Comparison of ENCODE assay signal across 15 mouse cellular contexts in genomic region chr5:147315432-147316075, GRCm38 (mm10). TPM values are rescaled to one million over a fixed set of nuclear protein-coding genes. Genes with fewer than 3 reads are reported as not detected.
A peak's percentile ranks its signal among the peaks of the same experiment; 100 is the strongest.
DNase-seq lines count a peak whose midpoint lies in the region; ATAC-seq and TF ChIP-seq lines count a peak whose summit lies in the region.
"Had no signal": no experiment of that assay in that cellular context is flagged by ENCODE, and none has a peak within 500 bp of the region (broad histone marks: within the 10 kb centered on the region; RNA-seq: fewer than 3 reads in every experiment).

No protein-coding gene starts in this region.

- no peaks in the 10 kb centered on the region for H3K36me3 ChIP-seq in embryonic facial prominence, embryonic 11.5 days (replicated peaks; ENCODE audit: control insufficient read depth, insufficient read depth, low read depth, low read length)
- no peaks in the 10 kb centered on the region for H3K36me3 ChIP-seq in embryonic facial prominence, embryonic 10.5 days (replicated peaks)
- H3K36me3 ChIP-seq in heart, postnatal 0 days (replicated peaks; ENCODE audit: control insufficient read depth, insufficient read depth, low read length), result no peaks in the 10 kb centered on the region
- H3K36me3 ChIP-seq in midbrain, postnatal 0 days (ENCODE audit: insufficient read depth, low read length), result no peaks in the 10 kb centered on the region
- H3K36me3 ChIP-seq in midbrain, embryonic 14.5 days (ENCODE audit: control insufficient read depth, insufficient read depth, low read length), result no peaks in the 10 kb centered on the region
- no peaks in the 10 kb centered on the region for H3K36me3 ChIP-seq in small intestine, adult 2 months (ENCODE audit: control insufficient read depth, insufficient read depth, low read length)
- H3K36me3 ChIP-seq: liver, embryonic 15.5 days had no signal

- H3K4me2 ChIP-seq in embryonic facial prominence, embryonic 11.5 days (ENCODE audit: low read depth, low read length), result no peak overlapping the region
- H3K4me2 ChIP-seq in heart, postnatal 0 days (ENCODE audit: low read depth, low read length), result 0 out of 2 replicates have a peak overlapping the region, but pooled peaks have one; percentile 15
- H3K4me2 ChIP-seq in midbrain, postnatal 0 days (ENCODE audit: low read depth, low read length, poor library complexity, severe bottlenecking), result no peak overlapping the region
- no peak overlapping the region for H3K4me2 ChIP-seq in midbrain, embryonic 14.5 days (ENCODE audit: low read length)
- H3K4me2 ChIP-seq: liver, embryonic 15.5 days had no signal

- H3K27me3 ChIP-seq in embryonic facial prominence, embryonic 11.5 days (ENCODE audit: control insufficient read depth, insufficient read depth, low read length), result peaks cover 88% of the 10 kb centered on the region
- peaks cover 100% of the 10 kb centered on the region for H3K27me3 ChIP-seq in embryonic facial prominence, embryonic 10.5 days (replicated peaks; ENCODE audit: low read depth, poor library complexity, severe bottlenecking)
- H3K27me3 ChIP-seq in heart, postnatal 0 days (ENCODE audit: control insufficient read depth, insufficient read depth, low read length), result peaks cover 94% of the 10 kb centered on the region
- H3K27me3 ChIP-seq in midbrain, postnatal 0 days (ENCODE audit: insufficient read depth, low read length), result peaks cover 82% of the 10 kb centered on the region
- peaks cover 91% of the 10 kb centered on the region for H3K27me3 ChIP-seq in midbrain, embryonic 14.5 days (ENCODE audit: control insufficient read depth, insufficient read depth, low read length)
- H3K27me3 ChIP-seq in small intestine, adult 2 months (ENCODE audit: control insufficient read depth, insufficient read depth, low read length), result no peaks in the 10 kb centered on the region; the same call in 1 of the 2 replicates

- TF ChIP-seq CTCF in heart, postnatal 0 days (IDR thresholded peaks at IDR 0.05; ENCODE audit: low read depth), result no peak
- no peak for TF ChIP-seq CTCF in midbrain, postnatal 0 days (IDR thresholded peaks at IDR 0.05)
- TF ChIP-seq CTCF in small intestine, adult 2 months (IDR thresholded peaks at IDR 0.05; ENCODE audit: extremely low read depth, insufficient read length, insufficient replicate concordance, low read depth, low read length), result no peak

- no peak overlapping the region for H3K9ac ChIP-seq in embryonic facial prominence, embryonic 11.5 days (replicated peaks; ENCODE audit: low read length)
- H3K9ac ChIP-seq in heart, postnatal 0 days (replicated peaks; ENCODE audit: low read depth, low read length), result no peak overlapping the region
- no peak overlapping the region for H3K9ac ChIP-seq in midbrain, postnatal 0 days (replicated peaks; ENCODE audit: low read length, poor library complexity, severe bottlenecking)
- no peak overlapping the region for H3K9ac ChIP-seq in midbrain, embryonic 14.5 days (replicated peaks; ENCODE audit: low read length)
- H3K9ac ChIP-seq: liver, embryonic 15.5 days had no signal

- peak; percentile 1 for DNase-seq in embryonic facial prominence, embryonic 11.5 days (ENCODE audit: low spot score)
- no peak for DNase-seq in embryonic facial prominence, embryonic 10.5 days (ENCODE audit: low spot score)
- no peak for DNase-seq in heart, postnatal 0 days (ENCODE audit: low spot score)
- DNase-seq in heart, postnatal 4 days, result no peak
- DNase-seq in midbrain, postnatal 0 days (ENCODE audit: low spot score), result no peak
- DNase-seq in midbrain, embryonic 14.5 days, result no peak
- no peak for DNase-seq in cerebellum, adult 9-10 months
- DNase-seq: cerebellum, adult 11-12 months; lung, postnatal 36 days had no signal

- no peak overlapping the region for H3K4me3 ChIP-seq in embryonic facial prominence, embryonic 11.5 days (ENCODE audit: low read depth, low read length)
- H3K4me3 ChIP-seq in embryonic facial prominence, embryonic 10.5 days, result no peak overlapping the region
- H3K4me3 ChIP-seq in heart, postnatal 0 days (ENCODE audit: low read depth, low read length), result peak overlapping the region; percentile 17; the same call in 1 of the 2 replicates
- H3K4me3 ChIP-seq in midbrain, postnatal 0 days (ENCODE audit: low read depth, low read length), result peak overlapping the region; percentile 9; the same call in 1 of the 2 replicates
- H3K4me3 ChIP-seq in midbrain, embryonic 14.5 days (replicated peaks; ENCODE audit: low read depth, low read length), result no peak overlapping the region
- H3K4me3 ChIP-seq in small intestine, adult 2 months (ENCODE audit: low read depth, low read length), result peak overlapping the region; percentile 60
- H3K4me3 ChIP-seq: liver, embryonic 15.5 days had no signal

- peak; percentile 12; the same call in 1 of the 2 replicates for TF ChIP-seq POLR2A in small intestine, adult 2 months (IDR thresholded peaks at IDR 0.05; ENCODE audit: low read depth, low read length)

- H3K27ac ChIP-seq in embryonic facial prominence, embryonic 11.5 days (replicated peaks; ENCODE audit: low read depth, low read length), result no peak overlapping the region
- no peak overlapping the region for H3K27ac ChIP-seq in embryonic facial prominence, embryonic 10.5 days (replicated peaks)
- H3K27ac ChIP-seq in heart, postnatal 0 days (ENCODE audit: low read depth), result no peak overlapping the region
- no peak overlapping the region for H3K27ac ChIP-seq in midbrain, postnatal 0 days (ENCODE audit: low read depth, low read length)
- H3K27ac ChIP-seq in midbrain, embryonic 14.5 days (replicated peaks; ENCODE audit: low read depth, low read length), result no peak overlapping the region
- H3K27ac ChIP-seq in small intestine, adult 2 months (ENCODE audit: insufficient read depth, low read depth, low read length), result peak overlapping the region; percentile 92
- H3K27ac ChIP-seq: liver, embryonic 15.5 days had no signal

- H3K9me3 ChIP-seq in embryonic facial prominence, embryonic 11.5 days (replicated peaks; ENCODE audit: control insufficient read depth, low read length), result no peaks in the 10 kb centered on the region
- no peaks in the 10 kb centered on the region for H3K9me3 ChIP-seq in embryonic facial prominence, embryonic 10.5 days
- no peaks in the 10 kb centered on the region for H3K9me3 ChIP-seq in heart, postnatal 0 days (replicated peaks; ENCODE audit: control insufficient read depth, low read length)
- no peaks in the 10 kb centered on the region for H3K9me3 ChIP-seq in midbrain, postnatal 0 days (ENCODE audit: low read length)
- H3K9me3 ChIP-seq in midbrain, embryonic 14.5 days (ENCODE audit: control insufficient read depth, low read length), result no peaks in the 10 kb centered on the region
- H3K9me3 ChIP-seq: liver, embryonic 15.5 days had no signal

- WGBS in embryonic facial prominence, embryonic 11.5 days, result under 1% methylated on average over 25 of the region's 25 CpGs
- under 1% methylated on average over 25 of the region's 25 CpGs for WGBS in embryonic facial prominence, embryonic 10.5 days
- 2% methylated on average over 25 of the region's 25 CpGs for WGBS in heart, postnatal 0 days
- WGBS in midbrain, postnatal 0 days, result under 1% methylated on average over 25 of the region's 25 CpGs
- under 1% methylated on average over 25 of the region's 25 CpGs for WGBS in midbrain, embryonic 14.5 days
- 2% methylated on average over 25 of the region's 25 CpGs for WGBS in small intestine, adult 2 months

- no peak for ATAC-seq in embryonic facial prominence, embryonic 11.5 days (replicated peaks; ENCODE audit: insufficient number of reproducible peaks, low FRiP score, low TSS enrichment, low read depth)
- ATAC-seq in heart, postnatal 0 days (ENCODE audit: insufficient read depth, low read depth), result no peak
- no peak for ATAC-seq in midbrain, postnatal 0 days (ENCODE audit: low FRiP score)
- no peak for ATAC-seq in midbrain, embryonic 14.5 days (ENCODE audit: low FRiP score, low TSS enrichment)

- H3K4me1 ChIP-seq in embryonic facial prominence, embryonic 11.5 days (ENCODE audit: control insufficient read depth, insufficient read depth, low read length), result no peaks in the 10 kb centered on the region
- H3K4me1 ChIP-seq in embryonic facial prominence, embryonic 10.5 days, result no peaks in the 10 kb centered on the region
- no peaks in the 10 kb centered on the region for H3K4me1 ChIP-seq in heart, postnatal 0 days (ENCODE audit: control insufficient read depth, insufficient read depth)
- no peaks in the 10 kb centered on the region for H3K4me1 ChIP-seq in midbrain, postnatal 0 days (ENCODE audit: insufficient read depth, low read length)
- H3K4me1 ChIP-seq in midbrain, embryonic 14.5 days (ENCODE audit: control insufficient read depth, insufficient read depth, low read length), result no peaks in the 10 kb centered on the region
- H3K4me1 ChIP-seq in small intestine, adult 2 months (ENCODE audit: control insufficient read depth, insufficient read depth, insufficient read length, low read length), result peaks cover 12% of the 10 kb centered on the region
- H3K4me1 ChIP-seq: liver, embryonic 15.5 days had no signal

- no peak for TF ChIP-seq EP300 in heart, postnatal 0 days (IDR thresholded peaks at IDR 0.05; ENCODE audit: low read depth)

RNA-seq across cellular contexts. Expression of gene Urad, which starts 6.7 kb away (rescaled TPM):
- not detected in 2 replicates for polyA plus RNA-seq in embryonic facial prominence, embryonic 11.5 days (2014; fragmentation: Nextera tagmentation; extraction: Ambion mirVana)
- polyA plus RNA-seq in embryonic facial prominence, embryonic 10.5 days (2016; fragmentation: Nextera tagmentation; extraction: Ambion mirVana), result not detected in 2 replicates
- not detected in 2 replicates for total RNA-seq in heart, postnatal 0 days (2014; rRNA removed; ENCODE audit: low replicate concordance)
- not detected in 2 replicates for polyA plus RNA-seq in heart, postnatal 0 days (2015; fragmentation: Nextera tagmentation; extraction: Ambion mirVana)
- total RNA-seq in heart, postnatal 4 days (2021), result not detected
- not detected in 2 replicates for total RNA-seq in midbrain, postnatal 0 days (2014; rRNA removed)
- not detected in 2 replicates for polyA plus RNA-seq in midbrain, postnatal 0 days (2015; fragmentation: Nextera tagmentation; extraction: Ambion mirVana)
- not detected in 2 replicates for polyA plus RNA-seq in midbrain, embryonic 14.5 days (2014; fragmentation: Nextera tagmentation; extraction: Ambion mirVana)
- polyA plus RNA-seq in small intestine, adult 2 months (2012; rRNA removed), result 3.1 and 4.7 TPM in 2 replicates
- total RNA-seq: left cerebral cortex, postnatal 10 days; MEL had no signal
- polyA plus RNA-seq: embryonic facial prominence, embryonic 14.5 days; gonadal fat pad, adult 2 months had no signal

RNA-seq across cellular contexts. Expression of gene Cdx2, which starts 8.5 kb away (rescaled TPM):
- not detected in 2 replicates for polyA plus RNA-seq in embryonic facial prominence, embryonic 11.5 days (2014; fragmentation: Nextera tagmentation; extraction: Ambion mirVana)
- polyA plus RNA-seq in embryonic facial prominence, embryonic 10.5 days (2016; fragmentation: Nextera tagmentation; extraction: Ambion mirVana), result not detected in 2 replicates
- total RNA-seq in heart, postnatal 0 days (2014; rRNA removed; ENCODE audit: low replicate concordance), result not detected in 2 replicates
- not detected in 2 replicates for polyA plus RNA-seq in heart, postnatal 0 days (2015; fragmentation: Nextera tagmentation; extraction: Ambion mirVana)
- not detected for total RNA-seq in heart, postnatal 4 days (2021)
- total RNA-seq in midbrain, postnatal 0 days (2014; rRNA removed), result not detected in 2 replicates
- not detected in 2 replicates for polyA plus RNA-seq in midbrain, postnatal 0 days (2015; fragmentation: Nextera tagmentation; extraction: Ambion mirVana)
- polyA plus RNA-seq in midbrain, embryonic 14.5 days (2014; fragmentation: Nextera tagmentation; extraction: Ambion mirVana), result not detected in 2 replicates
- polyA plus RNA-seq in small intestine, adult 2 months (2012; rRNA removed), result 116 and 344 TPM in 2 replicates
- total RNA-seq: left cerebral cortex, postnatal 10 days; MEL had no signal
- polyA plus RNA-seq: embryonic facial prominence, embryonic 14.5 days; liver, embryonic 15.5 days had no signal

RNA-seq across cellular contexts. Expression of gene Pdx1, which starts 45.8 kb away (rescaled TPM):
- polyA plus RNA-seq in embryonic facial prominence, embryonic 11.5 days (2014; fragmentation: Nextera tagmentation; extraction: Ambion mirVana), result not detected in 2 replicates
- not detected in 2 replicates for polyA plus RNA-seq in embryonic facial prominence, embryonic 10.5 days (2016; fragmentation: Nextera tagmentation; extraction: Ambion mirVana)
- not detected in 2 replicates for total RNA-seq in heart, postnatal 0 days (2014; rRNA removed; ENCODE audit: low replicate concordance)
- polyA plus RNA-seq in heart, postnatal 0 days (2015; fragmentation: Nextera tagmentation; extraction: Ambion mirVana), result not detected in 2 replicates
- not detected for total RNA-seq in heart, postnatal 4 days (2021)
- total RNA-seq in midbrain, postnatal 0 days (2014; rRNA removed), result not detected in 2 replicates
- not detected in 2 replicates for polyA plus RNA-seq in midbrain, postnatal 0 days (2015; fragmentation: Nextera tagmentation; extraction: Ambion mirVana)
- not detected in 2 replicates for polyA plus RNA-seq in midbrain, embryonic 14.5 days (2014; fragmentation: Nextera tagmentation; extraction: Ambion mirVana)
- polyA plus RNA-seq in small intestine, adult 2 months (2012; rRNA removed), result 0.32 and 65.5 TPM in 2 replicates
- total RNA-seq: left cerebral cortex, postnatal 10 days; MEL had no signal
- polyA plus RNA-seq: embryonic facial prominence, embryonic 14.5 days; gonadal fat pad, adult 2 months; liver, embryonic 15.5 days had no signal

Comparison
In these comparisons a context has a peak if more than half of its experiments do, and no peak if none do; other contexts are left out.
1. H3K4me3 ChIP-seq: peak in heart, postnatal 0 days (single experiment), midbrain, postnatal 0 days (single experiment) and small intestine, adult 2 months (single experiment); none in embryonic facial prominence, embryonic 11.5 days (single experiment), embryonic facial prominence, embryonic 10.5 days (single experiment) and midbrain, embryonic 14.5 days (single experiment).
2. RNA of gene Cdx2, which starts 8.5 kb away (polyA plus RNA-seq): 116 to 344 TPM in small intestine, adult 2 months; not detected in embryonic facial prominence, embryonic 11.5 days, not detected in embryonic facial prominence, embryonic 10.5 days, not detected in heart, postnatal 0 days, not detected in midbrain, postnatal 0 days and not detected in midbrain, embryonic 14.5 days; every median in the first group is over 100 times any median in the second.